Mouse (Mus musculus): ENCODE results near the gene Cybc1. TPM values are rescaled to one million over a fixed set of nuclear protein-coding genes. Genes with fewer than 3 reads are reported as not detected.
A peak's percentile ranks its signal among the peaks of the same experiment; 100 is the strongest.

The Cybc1 gene
- polyA plus RNA-seq, 1 experiment: 106 TPM

DNA sequence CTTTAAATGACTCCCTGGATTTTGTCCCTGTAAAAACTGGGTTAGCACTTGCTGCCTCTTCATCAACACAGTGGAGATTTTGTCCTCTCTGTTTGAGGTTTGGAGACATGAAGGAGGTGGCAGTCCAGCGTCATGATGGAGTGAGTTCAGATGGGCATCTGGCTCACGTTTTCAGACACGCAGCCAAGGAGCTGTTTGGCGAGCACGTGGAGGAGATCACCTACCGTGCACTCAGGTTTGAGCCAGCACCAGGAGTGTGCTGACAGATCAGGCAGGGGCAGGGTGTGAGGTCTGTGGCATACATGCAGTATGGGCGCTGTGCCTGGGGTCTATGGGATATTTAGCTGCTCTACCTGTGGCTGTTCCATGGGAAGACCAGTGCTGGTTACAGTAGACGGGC is 21.1 kb upstream of the Cybc1 start:
- DNase-seq: no peak
- Histone ChIP-seq H3K4me1 (replicated peaks; ENCODE audit: control insufficient read depth, insufficient read depth, low read length) (no peaks in the 10 kb centered on the region), H3K36me3 (ENCODE audit: control insufficient read depth, insufficient read depth, low read length) (peaks cover 96% of the 10 kb centered on the region), H3K4me3 (ENCODE audit: control insufficient read depth, insufficient read depth, low read length) (no peak overlapping the region), H3K27ac (ENCODE audit: control insufficient read depth, insufficient read depth, low read length) (no peak overlapping the region), H3K27me3 (ENCODE audit: control insufficient read depth, insufficient read depth, low read length) (no peaks in the 10 kb centered on the region)
- TF ChIP-seq CTCF (IDR thresholded peaks at IDR 0.05; ENCODE audit: borderline replicate concordance, control insufficient read depth, extremely low read depth, insufficient read depth, low read length, poor library complexity) (no peak), POLR2A (IDR thresholded peaks at IDR 0.05; ENCODE audit: control insufficient read depth, extremely low read depth, insufficient read depth, low read length, poor library complexity) (no peak)
- 98% methylated on average over 8 of the region's 8 CpGs for WGBS

DNA sequence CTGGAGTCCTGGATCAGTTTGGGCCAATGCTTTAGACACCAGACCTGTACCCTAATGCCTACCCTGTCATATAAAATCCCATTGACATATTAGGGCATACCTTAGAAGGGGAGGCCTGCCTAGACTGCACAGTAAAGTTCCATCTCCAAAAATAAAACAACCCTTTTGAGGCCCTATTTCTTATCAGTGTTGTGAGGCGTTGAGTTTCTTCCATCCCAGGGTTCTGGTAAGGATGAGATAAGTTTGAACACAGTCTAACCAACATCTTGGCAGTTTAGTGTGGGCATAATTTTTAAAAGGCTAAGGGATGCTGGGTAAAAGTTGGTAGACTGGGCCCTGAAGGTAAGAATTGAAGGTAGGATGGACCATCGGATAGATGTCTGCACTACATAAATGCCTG is 10.5 kb upstream of the Cybc1 start:
- no peak for TF ChIP-seq CTCF (IDR thresholded peaks at IDR 0.05; ENCODE audit: borderline replicate concordance, control insufficient read depth, extremely low read depth, insufficient read depth, low read length, poor library complexity)
- TF ChIP-seq POLR2A (IDR thresholded peaks at IDR 0.05; ENCODE audit: control insufficient read depth, extremely low read depth, insufficient read depth, low read length, poor library complexity): no peak
- WGBS: 96% methylated on average over 2 of the region's 2 CpGs
- no peak for DNase-seq
- Histone ChIP-seq H3K36me3 (ENCODE audit: control insufficient read depth, insufficient read depth, low read length) (peaks cover 38% of the 10 kb centered on the region), H3K27me3 (ENCODE audit: control insufficient read depth, insufficient read depth, low read length) (no peaks in the 10 kb centered on the region), H3K4me1 (replicated peaks; ENCODE audit: control insufficient read depth, insufficient read depth, low read length) (peaks cover 9% of the 10 kb centered on the region), H3K27ac (ENCODE audit: control insufficient read depth, insufficient read depth, low read length) (no peak overlapping the region), H3K4me3 (ENCODE audit: control insufficient read depth, insufficient read depth, low read length) (no peak overlapping the region)

DNA sequence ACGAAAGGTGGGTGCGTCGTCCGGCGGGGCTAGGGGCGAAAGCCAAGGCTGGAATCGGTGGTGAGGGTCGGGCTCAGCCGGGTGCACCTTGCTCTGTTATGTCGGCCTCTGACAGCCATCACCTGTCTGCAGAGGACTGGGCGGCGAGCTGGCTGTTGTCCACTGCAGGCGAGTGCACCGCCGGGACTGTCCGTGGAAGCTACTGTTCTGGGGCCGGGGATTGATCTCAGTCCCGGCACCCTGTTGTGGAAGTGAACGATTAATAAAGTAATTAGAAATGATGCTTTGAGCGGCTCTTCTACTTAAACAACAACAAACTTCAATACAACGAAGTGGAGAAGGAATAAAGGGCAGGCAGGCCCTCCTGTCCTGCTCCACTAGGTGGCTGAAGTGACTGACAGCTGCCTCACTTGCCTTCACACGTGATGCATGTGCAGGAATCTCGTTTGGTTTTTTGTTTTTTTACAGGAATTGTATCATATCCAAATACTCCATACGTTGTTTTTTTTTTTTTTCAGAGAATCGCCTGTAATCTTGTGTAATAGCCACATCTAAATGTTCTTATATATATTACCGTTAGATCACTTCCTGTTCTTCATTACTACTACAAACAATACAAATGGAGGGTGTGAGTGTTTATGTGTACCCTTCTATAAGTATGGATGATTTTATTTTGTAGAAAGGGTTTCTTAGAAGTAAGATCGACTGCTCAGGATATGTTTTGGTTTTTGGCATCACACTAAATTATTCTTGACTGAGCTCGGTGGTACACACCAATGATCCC is 8.4 kb upstream of the Cybc1 start:
- TF ChIP-seq CTCF (IDR thresholded peaks at IDR 0.05; ENCODE audit: borderline replicate concordance, control insufficient read depth, extremely low read depth, insufficient read depth, low read length, poor library complexity) (no peak; the same call in 1 of the 2 replicates), POLR2A (IDR thresholded peaks at IDR 0.05; ENCODE audit: control insufficient read depth, extremely low read depth, insufficient read depth, low read length, poor library complexity) (no peak)
- Histone ChIP-seq H3K4me1 (replicated peaks; ENCODE audit: control insufficient read depth, insufficient read depth, low read length) (peaks cover 9% of the 10 kb centered on the region), H3K4me3 (ENCODE audit: control insufficient read depth, insufficient read depth, low read length) (peak overlapping the region; percentile 96), H3K27me3 (ENCODE audit: control insufficient read depth, insufficient read depth, low read length) (no peaks in the 10 kb centered on the region), H3K27ac (ENCODE audit: control insufficient read depth, insufficient read depth, low read length) (peak overlapping the region; percentile 79), H3K36me3 (ENCODE audit: control insufficient read depth, insufficient read depth, low read length) (peaks cover 20% of the 10 kb centered on the region)
- no peak for DNase-seq
- 1% methylated on average over 28 of the region's 28 CpGs for WGBS

DNA sequence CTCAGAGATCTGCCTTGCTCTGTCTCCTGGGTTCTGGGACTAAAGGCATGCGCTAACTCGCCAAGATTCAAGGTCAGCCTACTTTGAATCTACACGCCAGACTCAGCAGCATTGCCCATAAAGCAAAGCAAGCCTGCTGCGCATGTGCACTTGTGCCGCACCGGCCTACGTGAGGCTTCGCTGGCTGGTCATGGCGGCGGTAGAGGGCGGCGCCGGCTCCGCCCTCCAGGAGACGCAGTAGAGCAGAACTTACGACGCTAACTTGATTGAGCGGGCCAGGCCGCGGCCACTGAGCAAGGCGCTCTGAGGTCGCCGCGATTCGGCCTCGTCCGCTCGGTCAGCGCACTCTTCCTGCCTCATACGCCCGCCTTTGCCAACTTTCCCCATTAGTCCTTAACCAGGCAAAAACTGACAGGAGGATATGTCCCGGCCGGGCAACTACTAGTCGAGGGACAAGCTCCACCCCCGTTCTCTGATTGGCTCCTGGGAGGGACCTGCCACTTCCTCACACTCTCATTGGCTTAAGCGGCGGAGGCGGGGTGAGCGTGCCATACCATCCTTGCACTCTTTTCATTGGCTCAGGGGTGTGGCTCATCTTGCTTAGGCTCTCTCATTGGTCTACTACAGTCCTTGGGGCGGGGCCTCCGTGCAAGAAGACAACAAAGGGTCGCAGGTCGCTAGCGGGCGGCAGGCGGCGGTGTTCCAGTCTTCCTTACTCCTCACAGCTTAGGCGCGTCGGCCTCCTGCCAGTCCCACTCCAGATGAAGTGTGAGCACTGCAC is 7.6 kb upstream of the Cybc1 start, which contains the start of gene Narf:
TSS of gene Narf (plus strand) at position 690 of the 781 bp plus-strand sequence.
- DNase-seq: peak; percentile 99
- no peaks in the 10 kb centered on the region for H3K27me3 ChIP-seq (ENCODE audit: control insufficient read depth, insufficient read depth, low read length)
- H3K4me3 ChIP-seq (ENCODE audit: control insufficient read depth, insufficient read depth, low read length): peak within 1 kb of the TSS; percentile 96
- under 1% methylated on average over 50 of the region's 50 CpGs for WGBS
- H3K36me3 ChIP-seq (ENCODE audit: control insufficient read depth, insufficient read depth, low read length): peaks cover 12% of the 10 kb centered on the region; the same call in 1 of the 2 replicates
- peaks cover 7% of the 10 kb centered on the region for H3K4me1 ChIP-seq (replicated peaks; ENCODE audit: control insufficient read depth, insufficient read depth, low read length)
- peak; percentile 51 for TF ChIP-seq CTCF (IDR thresholded peaks at IDR 0.05; ENCODE audit: borderline replicate concordance, control insufficient read depth, extremely low read depth, insufficient read depth, low read length, poor library complexity)
- peak; percentile 85; the same call in 1 of the 2 replicates for TF ChIP-seq POLR2A (IDR thresholded peaks at IDR 0.05; ENCODE audit: control insufficient read depth, extremely low read depth, insufficient read depth, low read length, poor library complexity)
- H3K27ac ChIP-seq (ENCODE audit: control insufficient read depth, insufficient read depth, low read length): peak within 1 kb of the TSS; percentile 81

DNA sequence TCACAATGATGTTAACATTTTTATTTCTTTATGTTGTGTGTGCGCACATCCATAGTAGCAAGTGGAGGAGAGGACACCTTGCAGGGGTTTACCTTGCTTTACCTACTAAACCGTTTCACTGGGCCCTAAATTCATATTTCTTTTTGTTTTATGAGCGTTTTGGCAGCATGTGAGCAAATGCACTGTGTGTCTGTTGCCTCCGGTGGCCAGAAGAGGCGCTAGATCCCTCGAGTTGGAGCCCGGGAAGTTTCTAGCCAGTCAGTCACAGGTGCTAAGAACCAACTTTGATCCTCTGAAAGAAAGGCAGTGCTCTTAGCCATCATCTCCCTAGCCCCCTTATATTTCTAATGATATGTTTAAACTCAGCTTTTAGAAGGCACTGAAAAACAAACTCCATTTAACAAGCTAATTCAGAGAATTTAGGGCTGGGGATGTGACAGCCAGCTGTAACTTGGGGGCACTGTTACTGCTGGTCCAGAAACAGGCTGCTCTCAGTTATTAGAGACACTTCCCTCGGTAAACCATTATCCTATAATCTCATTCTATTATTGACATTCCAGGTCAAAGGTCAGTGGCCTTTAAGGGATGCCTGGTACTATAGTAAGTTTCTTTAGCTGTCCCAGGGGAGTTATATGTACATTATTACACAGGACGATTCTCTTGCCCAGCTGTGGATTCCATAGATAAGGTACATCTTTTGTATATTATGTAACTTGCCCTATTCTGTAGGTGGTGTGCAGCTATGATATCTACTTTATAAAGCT is 6.5 kb upstream of the Cybc1 start:
- DNase-seq: peak; percentile 78
- WGBS: 33% methylated on average over 9 of the region's 9 CpGs
- H3K27ac ChIP-seq (ENCODE audit: control insufficient read depth, insufficient read depth, low read length): peak overlapping the region; percentile 44; the same call in 1 of the 2 replicates

DNA sequence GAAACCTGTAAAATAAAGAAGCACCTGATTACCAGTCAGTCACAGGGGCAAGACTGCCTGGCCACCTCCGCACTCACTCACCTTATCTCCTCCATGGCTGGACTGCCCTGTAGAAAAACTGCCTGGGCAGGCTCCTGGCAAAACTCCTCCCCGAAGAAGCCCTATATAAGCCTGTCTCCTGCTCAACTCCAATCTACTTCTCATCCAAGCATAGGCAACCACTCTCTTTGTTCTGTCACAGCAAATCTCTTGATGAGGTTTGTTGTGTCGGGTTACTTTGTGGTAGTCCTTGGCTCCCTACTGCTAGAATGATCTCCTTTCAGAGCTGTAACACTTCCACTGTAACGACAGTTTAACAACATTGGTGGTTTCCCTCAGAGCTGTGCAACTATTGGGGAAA is 3.6 kb upstream of the Cybc1 start:
- Histone ChIP-seq H3K27me3 (ENCODE audit: control insufficient read depth, insufficient read depth, low read length) (no peaks in the 10 kb centered on the region), H3K36me3 (ENCODE audit: control insufficient read depth, insufficient read depth, low read length) (no peaks in the 10 kb centered on the region), H3K4me1 (replicated peaks; ENCODE audit: control insufficient read depth, insufficient read depth, low read length) (peaks cover 9% of the 10 kb centered on the region), H3K4me3 (ENCODE audit: control insufficient read depth, insufficient read depth, low read length) (no peak overlapping the region), H3K27ac (ENCODE audit: control insufficient read depth, insufficient read depth, low read length) (no peak overlapping the region)
- 63% methylated on average over 4 of the region's 4 CpGs for WGBS
- TF ChIP-seq POLR2A (IDR thresholded peaks at IDR 0.05; ENCODE audit: control insufficient read depth, extremely low read depth, insufficient read depth, low read length, poor library complexity) (no peak), CTCF (IDR thresholded peaks at IDR 0.05; ENCODE audit: borderline replicate concordance, control insufficient read depth, extremely low read depth, insufficient read depth, low read length, poor library complexity) (no peak)
- DNase-seq: no peak

More for the DNA sequence above, 6.5 kb upstream of the Cybc1 start:
- H3K27me3 ChIP-seq (ENCODE audit: control insufficient read depth, insufficient read depth, low read length): no peaks in the 10 kb centered on the region
- H3K4me3 ChIP-seq (ENCODE audit: control insufficient read depth, insufficient read depth, low read length): no peak overlapping the region
- TF ChIP-seq POLR2A (IDR thresholded peaks at IDR 0.05; ENCODE audit: control insufficient read depth, extremely low read depth, insufficient read depth, low read length, poor library complexity) (no peak), CTCF (IDR thresholded peaks at IDR 0.05; ENCODE audit: borderline replicate concordance, control insufficient read depth, extremely low read depth, insufficient read depth, low read length, poor library complexity) (peak; percentile 68; the same call in 1 of the 2 replicates)
- H3K36me3 ChIP-seq (ENCODE audit: control insufficient read depth, insufficient read depth, low read length): peaks cover 5% of the 10 kb centered on the region; the same call in 1 of the 2 replicates
- peaks cover 5% of the 10 kb centered on the region for H3K4me1 ChIP-seq (replicated peaks; ENCODE audit: control insufficient read depth, insufficient read depth, low read length)

All from thymus, adult 2 months (tissue).